Mouse (Mus musculus) ovary, postnatal 14 days (tissue): ENCODE results near the gene Alox12b.

Source experiments
- DNase-seq: peaks from one replicate; pipeline ENCODE4 v3.0.0; 2022; ENCODE audit warnings: low spot score

Alox12b gene

GRCm38 (mm10) chr11:69178525-69178924 lies 21.7 kb downstream of the Alox12b start:
- no peak for DNase-seq

GRCm38 (mm10) chr11:69179512-69179911 lies 22.7 kb downstream of the Alox12b start:
- no peak for DNase-seq

GRCm38 (mm10) chr11:69180120-69180519 lies 23.3 kb downstream of the Alox12b start:
- no peak for DNase-seq

DNA sequence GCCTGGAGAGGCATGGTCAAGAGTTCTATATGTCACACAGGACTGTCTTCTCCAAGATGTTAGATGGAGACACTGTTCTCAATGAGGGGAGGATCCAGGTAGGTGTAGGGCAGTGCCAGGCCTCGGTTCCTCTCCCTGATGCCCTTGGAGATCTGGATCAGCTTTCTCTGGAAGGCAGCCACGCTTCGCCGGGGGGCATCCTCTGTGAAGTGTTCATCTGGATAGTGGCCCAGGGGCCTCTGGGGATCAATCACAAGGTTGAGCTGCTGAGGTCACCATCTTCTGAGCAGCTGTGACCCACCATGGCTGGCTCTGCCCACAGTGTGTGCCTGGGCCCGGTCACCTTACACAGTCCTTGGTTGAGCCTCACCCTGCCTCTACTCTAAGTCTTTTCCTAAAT lies 28.2 kb downstream of the Alox12b start:
- no peak for DNase-seq

GRCm38 (mm10) chr11:69185936-69186335 lies 29.1 kb downstream of the Alox12b start:
- DNase-seq, result no peak

DNA sequence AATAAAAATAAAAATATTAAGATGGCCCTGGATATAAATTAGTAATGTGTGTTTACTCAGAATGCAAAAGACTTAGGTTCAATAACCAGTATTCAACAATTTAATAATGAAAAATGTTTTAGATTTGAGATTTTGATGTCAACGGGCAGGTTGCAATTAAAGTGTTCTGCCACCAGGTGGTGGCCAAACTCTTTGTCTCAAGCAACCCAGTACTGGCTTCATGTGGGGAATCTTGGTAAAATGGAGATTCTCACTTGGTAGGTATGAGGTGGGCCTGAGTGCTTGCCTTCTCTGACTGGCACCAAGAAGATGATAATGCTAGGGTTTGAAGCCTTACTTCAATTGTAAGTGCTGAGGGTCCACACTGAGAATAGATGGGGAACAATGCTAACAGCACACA lies 36.1 kb downstream of the Alox12b start:
- DNase-seq, result no peak

GRCm38 (mm10) chr11:69196766-69197165 lies 40.0 kb downstream of the Alox12b start:
- DNase-seq, result no peak

- DNase-seq, result no peak
Observed at GRCm38 (mm10) chr11:69197194-69197593, 40.4 kb downstream of the Alox12b start.

DNA sequence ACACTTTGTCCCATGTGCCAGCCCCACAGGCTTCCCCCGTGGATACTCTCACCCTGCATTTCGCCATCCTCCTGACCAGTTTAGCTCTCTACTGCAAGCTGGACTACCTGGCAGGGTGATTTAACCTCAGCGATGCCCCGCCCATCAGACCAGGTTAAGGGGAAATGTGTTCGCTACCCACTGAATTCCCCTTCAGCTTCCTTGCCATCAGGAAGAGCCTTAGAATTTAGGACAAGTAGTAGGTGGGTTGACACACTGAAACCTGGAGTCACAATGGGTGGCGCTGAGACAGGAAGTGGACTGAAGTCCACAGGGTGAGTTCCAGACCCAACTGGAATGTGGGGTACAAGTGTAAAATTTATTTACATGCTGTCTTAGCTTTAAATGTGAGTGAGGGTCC lies 41.0 kb downstream of the Alox12b start, which contains the start of gene Alox8:
Gene Alox8, minus strand, starts transcription at position 101 of the 400 bp plus-strand sequence.
- DNase-seq, result no peak

GRCm38 (mm10) chr11:69199251-69199650 lies 42.5 kb downstream of the Alox12b start:
- no peak for DNase-seq

DNA sequence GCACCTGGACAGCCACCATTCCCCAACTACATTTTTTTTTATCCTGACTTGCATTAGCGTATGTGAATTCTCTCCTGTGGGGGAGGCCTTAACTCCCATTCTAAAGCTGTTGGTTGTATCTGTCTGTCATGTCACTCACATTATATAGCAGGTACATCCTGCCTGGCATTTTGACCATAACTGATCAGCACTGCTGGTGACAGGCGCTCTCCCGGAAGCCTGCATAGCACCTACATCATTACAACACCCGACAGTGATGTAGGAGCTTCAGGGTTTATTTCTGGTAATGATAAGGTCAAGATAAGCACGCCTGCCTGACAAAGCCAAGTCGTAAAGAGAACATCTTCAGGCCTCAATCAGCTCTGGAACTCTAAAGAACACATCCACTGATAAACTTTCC lies 43.4 kb downstream of the Alox12b start:
- no peak for DNase-seq

DNA sequence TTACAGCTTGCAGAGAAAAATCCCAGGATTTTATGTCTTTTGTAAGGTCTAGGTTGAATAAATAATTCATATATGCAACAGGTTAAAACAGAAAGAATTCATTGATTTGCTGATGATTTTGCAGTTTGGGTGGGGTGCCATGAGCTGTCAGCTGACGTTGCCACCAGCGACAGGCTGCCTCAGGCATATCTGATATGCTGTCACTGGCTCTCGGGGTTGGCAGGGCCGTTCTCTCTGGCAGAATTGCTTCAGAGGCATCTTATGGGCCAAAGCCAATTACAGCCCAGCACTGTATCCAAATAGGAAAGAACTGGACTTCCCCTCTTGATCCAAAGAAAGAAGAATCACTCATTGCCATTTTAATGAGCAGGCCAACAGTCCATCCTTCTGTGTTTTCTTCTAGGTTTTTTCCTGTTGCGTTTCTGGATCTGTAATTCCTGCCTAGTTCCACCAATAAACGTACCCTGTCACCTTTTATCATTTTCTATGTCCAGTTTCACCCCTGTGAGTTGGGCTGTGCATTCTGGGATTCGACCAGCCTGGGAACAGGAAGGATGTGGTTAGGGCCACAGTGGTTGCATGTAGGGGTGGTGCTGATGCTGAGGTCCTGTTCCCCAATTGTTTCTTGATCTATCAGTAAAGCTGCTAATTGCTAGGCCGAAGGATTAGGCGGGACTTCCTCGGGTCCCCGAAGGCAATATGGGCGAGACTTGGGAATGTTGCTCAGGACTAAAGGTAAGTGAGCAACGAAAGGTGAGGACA lies 45.9 kb downstream of the Alox12b start:
- no peak for DNase-seq

DNA sequence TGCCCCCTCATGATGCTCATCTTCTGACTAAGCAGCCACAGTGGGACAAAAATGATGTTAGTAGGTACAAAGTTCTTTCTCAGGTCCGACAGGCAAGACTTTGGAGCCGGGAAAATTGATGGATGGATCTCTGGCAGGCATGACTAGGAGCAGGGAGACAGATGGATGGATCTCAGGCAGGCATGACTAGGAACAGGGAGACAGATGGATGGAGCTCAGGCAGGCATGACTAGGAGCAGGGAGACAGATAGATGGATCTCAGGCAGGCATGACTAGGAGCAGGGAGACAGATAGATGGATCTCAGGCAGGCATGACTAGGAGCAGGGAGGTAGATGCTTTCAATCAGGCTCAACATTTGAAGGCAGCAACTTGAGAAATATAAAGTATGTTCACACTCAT lies 54.6 kb downstream of the Alox12b start:
- DNase-seq, result no peak

- DNase-seq, result no peak
Observed at GRCm38 (mm10) chr11:69217411-69217810, 60.6 kb downstream of the Alox12b start.

DNA sequence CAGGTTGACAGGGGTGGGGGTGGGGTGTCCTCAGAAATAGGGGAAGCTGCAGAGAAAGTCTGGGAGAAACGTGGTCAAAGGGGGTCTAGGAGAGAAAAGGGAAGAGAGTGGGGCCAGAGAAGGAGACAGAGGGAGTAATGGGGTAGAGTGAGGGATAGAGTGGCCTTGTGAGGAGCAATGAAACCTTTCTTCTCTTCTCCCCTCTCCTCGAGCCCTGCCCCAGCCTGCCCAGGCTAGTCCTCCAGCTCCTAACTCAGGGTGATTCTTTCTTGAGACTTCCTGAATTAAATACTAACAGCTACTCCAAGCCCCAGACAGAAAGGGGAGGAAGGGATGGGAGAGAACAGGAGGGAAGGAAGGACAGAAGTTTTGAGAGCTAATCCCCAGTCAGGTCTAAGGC lies 61.9 kb downstream of the Alox12b start:
- no peak for DNase-seq
